Comparison of ENCODE assay signal across 8 mouse cellular contexts in the genomic region with DNA sequence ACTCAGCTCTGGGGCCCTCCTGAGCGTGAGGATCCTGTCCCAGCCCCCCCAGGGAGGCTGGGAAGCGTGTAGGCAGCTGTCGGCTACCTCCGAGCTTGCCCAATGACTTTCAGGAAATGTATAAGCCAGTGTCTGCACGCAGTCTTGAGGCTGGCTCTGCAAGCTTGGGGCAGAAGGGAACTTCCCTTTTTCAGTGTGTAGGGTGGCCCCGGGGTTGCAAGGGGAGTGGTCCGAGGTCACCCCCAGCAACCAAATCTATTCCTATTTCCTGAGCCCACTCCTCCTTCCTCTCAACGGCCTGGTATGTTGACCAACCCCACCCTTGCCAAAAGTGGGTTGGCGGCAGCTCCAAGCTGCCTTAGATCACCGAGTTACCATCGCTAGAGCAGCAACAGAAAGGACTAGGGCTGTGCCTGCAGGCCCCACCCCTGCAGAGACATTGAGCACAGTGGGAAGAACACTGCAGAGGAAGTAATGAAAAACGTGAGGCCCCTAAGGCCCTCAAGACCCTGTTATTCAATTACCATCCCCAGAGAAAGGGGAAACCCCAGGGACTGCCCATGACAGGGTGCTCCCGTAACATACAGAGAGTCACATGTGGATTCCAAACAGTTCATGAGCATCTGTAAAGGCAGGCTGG. TPM values are rescaled to one million over a fixed set of nuclear protein-coding genes. Genes with fewer than 3 reads are reported as not detected.
DNase-seq lines count a peak whose midpoint lies in the region; ATAC-seq lines count a peak whose summit lies in the region.

No protein-coding gene starts in this region.

- no peaks in the 10 kb centered on the region for H3K36me3 ChIP-seq in hindbrain, embryonic 16.5 days (ENCODE audit: control insufficient read depth, insufficient read depth, low read length)
- H3K36me3 ChIP-seq in midbrain, embryonic 14.5 days (ENCODE audit: control insufficient read depth, insufficient read depth, low read length), result peaks cover 44% of the 10 kb centered on the region

- ATAC-seq in hindbrain, embryonic 16.5 days, result no peak
- no peak for ATAC-seq in midbrain, embryonic 14.5 days (ENCODE audit: low FRiP score, low TSS enrichment)

- 50% methylated on average over 13 of the region's 13 CpGs for WGBS in hindbrain, embryonic 16.5 days
- 68% methylated on average over 13 of the region's 13 CpGs for WGBS in midbrain, embryonic 14.5 days

- H3K27ac ChIP-seq in hindbrain, embryonic 16.5 days (ENCODE audit: low read depth, low read length), result peak overlapping the region; percentile 50; the same call in 1 of the 2 replicates
- H3K27ac ChIP-seq in midbrain, embryonic 14.5 days (replicated peaks; ENCODE audit: low read depth, low read length), result peak overlapping the region; percentile 55; the same call in 1 of the 2 replicates

- H3K4me3 ChIP-seq in hindbrain, embryonic 16.5 days (ENCODE audit: low read length), result no peak overlapping the region
- no peak overlapping the region for H3K4me3 ChIP-seq in midbrain, embryonic 14.5 days (replicated peaks; ENCODE audit: low read depth, low read length)

- no peaks in the 10 kb centered on the region for H3K27me3 ChIP-seq in hindbrain, embryonic 16.5 days (replicated peaks; ENCODE audit: control insufficient read depth, insufficient read depth, low read length)
- H3K27me3 ChIP-seq in midbrain, embryonic 14.5 days (ENCODE audit: control insufficient read depth, insufficient read depth, low read length), result no peaks in the 10 kb centered on the region

- DNase-seq in CD4-positive, CD25-positive, alpha-beta regulatory T cell, adult 2 months (ENCODE audit: low read depth, low spot score), result peak; percentile 68
- DNase-seq in ZHBTc4 (ENCODE audit: low read depth, low spot score), result peak; percentile 40
- DNase-seq in midbrain, embryonic 14.5 days, result no peak
- DNase-seq in retina, postnatal 1 day, result no peak
- no peak for DNase-seq in right cerebral cortex, adult 2 months (ENCODE audit: low spot score in 2 of 2)
- no peak for DNase-seq in urinary bladder, postnatal 4 days (ENCODE audit: low spot score in 2 of 2)
- DNase-seq in urinary bladder, postnatal 14 days (ENCODE audit: low spot score), result no peak

- no peaks in the 10 kb centered on the region for H3K9me3 ChIP-seq in hindbrain, embryonic 16.5 days (ENCODE audit: control insufficient read depth, low read length)
- no peaks in the 10 kb centered on the region for H3K9me3 ChIP-seq in midbrain, embryonic 14.5 days (ENCODE audit: control insufficient read depth, low read length)

- no peak overlapping the region for H3K4me2 ChIP-seq in hindbrain, embryonic 16.5 days (ENCODE audit: low read length)
- no peak overlapping the region for H3K4me2 ChIP-seq in midbrain, embryonic 14.5 days (ENCODE audit: low read length)

- H3K4me1 ChIP-seq in hindbrain, embryonic 16.5 days (ENCODE audit: control insufficient read depth, insufficient read depth, low read depth, low read length), result peaks cover 65% of the 10 kb centered on the region
- peaks cover 65% of the 10 kb centered on the region for H3K4me1 ChIP-seq in midbrain, embryonic 14.5 days (ENCODE audit: control insufficient read depth, insufficient read depth, low read length)

- H3K9ac ChIP-seq in hindbrain, embryonic 16.5 days (ENCODE audit: low read depth, low read length), result peak overlapping the region; percentile 28; the same call in 1 of the 2 replicates
- H3K9ac ChIP-seq in midbrain, embryonic 14.5 days (replicated peaks; ENCODE audit: low read length), result no peak overlapping the region

RNA-seq across cellular contexts. Expression of gene Notch1, which starts 33.1 kb away (rescaled TPM):
- polyA plus RNA-seq in hindbrain, embryonic 16.5 days (2015; fragmentation: Nextera tagmentation; extraction: Ambion mirVana), result 13.3 and 15.1 TPM in 2 replicates
- 22.0 and 33.9 TPM in 2 replicates for polyA plus RNA-seq in midbrain, embryonic 14.5 days (2014; fragmentation: Nextera tagmentation; extraction: Ambion mirVana)

RNA-seq across cellular contexts. Expression of gene Sec16a, which starts 38.3 kb away (rescaled TPM):
- polyA plus RNA-seq in hindbrain, embryonic 16.5 days (2015; fragmentation: Nextera tagmentation; extraction: Ambion mirVana), result 15.4 and 19.3 TPM in 2 replicates
- 24.3 and 32.4 TPM in 2 replicates for polyA plus RNA-seq in midbrain, embryonic 14.5 days (2014; fragmentation: Nextera tagmentation; extraction: Ambion mirVana)

Comparison
In these comparisons a context has a peak if more than half of its experiments do, and no peak if none do; other contexts are left out.
1. DNase-seq: peak in CD4-positive, CD25-positive, alpha-beta regulatory T cell, adult 2 months (single experiment) and ZHBTc4 (single experiment); none in midbrain, embryonic 14.5 days (single experiment), retina, postnatal 1 day (single experiment), right cerebral cortex, adult 2 months (0 of 2), urinary bladder, postnatal 4 days (0 of 2) and urinary bladder, postnatal 14 days (single experiment).